Mouse (Mus musculus): Measurements from ENCODE around the gene Rpl10l. TPM values are rescaled to one million over a fixed set of nuclear protein-coding genes. Genes with fewer than 3 reads are reported as not detected.

Gene Rpl10l
- total RNA-seq (2021): not detected

DNA sequence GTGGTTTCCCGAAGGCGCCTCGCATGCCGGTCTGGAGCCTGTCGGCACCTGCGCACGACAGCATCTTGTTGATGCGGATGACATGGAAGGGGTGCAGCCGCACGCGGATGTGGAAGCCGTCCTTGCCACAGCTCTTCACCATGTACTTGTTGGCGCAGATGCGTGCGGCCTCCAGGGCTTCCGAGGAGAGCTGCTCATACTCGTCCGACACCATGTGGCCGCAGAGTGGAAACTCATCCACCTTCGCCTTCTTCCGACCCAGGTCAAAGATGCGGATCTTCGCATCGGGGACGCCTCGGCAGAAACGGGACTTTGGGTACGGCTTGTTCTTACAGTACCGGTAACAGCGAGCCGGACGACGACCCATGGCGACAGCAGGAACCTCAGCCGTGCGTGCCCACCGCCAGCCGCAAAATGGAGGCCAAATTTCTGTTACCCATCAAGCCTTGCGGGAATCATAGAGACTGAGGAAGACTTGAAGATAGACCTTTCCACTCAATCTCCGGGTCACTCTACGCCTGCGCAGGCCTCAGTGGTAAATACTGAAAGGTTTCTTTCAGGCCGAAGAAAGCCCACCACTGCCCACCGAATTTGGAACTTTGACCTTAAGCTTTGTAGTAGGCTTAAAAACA, at the start of gene Rpl10l:
TSS of gene Rpl10l (minus strand) at position 411 of the 632 bp plus-strand sequence.
- no peak for DNase-seq (ENCODE audit: low spot score)
- intact Hi-C loops (cut with DNase I): no loop called here

DNA sequence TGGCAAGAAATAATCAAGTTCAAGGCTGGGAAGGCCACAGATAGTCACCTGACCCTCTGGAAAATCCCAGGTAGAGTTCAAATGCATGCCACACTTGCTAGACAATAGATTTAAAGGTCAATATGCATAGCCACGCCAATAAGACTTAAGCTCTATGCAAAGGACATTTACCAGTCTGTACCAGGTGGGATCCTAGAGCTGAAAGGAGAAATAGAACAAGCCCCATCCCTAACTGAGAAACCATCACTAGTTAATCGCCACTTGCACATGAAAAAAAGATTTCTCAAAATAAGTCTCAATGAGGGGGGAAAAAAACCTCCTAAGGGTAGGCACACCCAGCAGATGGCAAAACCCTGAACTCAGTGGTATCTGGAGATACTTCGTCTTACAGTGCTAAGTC, 8.3 kb downstream of the Rpl10l start:
- DNase-seq (ENCODE audit: low spot score): no peak
- intact Hi-C loops (cut with DNase I): no loop called here

DNA sequence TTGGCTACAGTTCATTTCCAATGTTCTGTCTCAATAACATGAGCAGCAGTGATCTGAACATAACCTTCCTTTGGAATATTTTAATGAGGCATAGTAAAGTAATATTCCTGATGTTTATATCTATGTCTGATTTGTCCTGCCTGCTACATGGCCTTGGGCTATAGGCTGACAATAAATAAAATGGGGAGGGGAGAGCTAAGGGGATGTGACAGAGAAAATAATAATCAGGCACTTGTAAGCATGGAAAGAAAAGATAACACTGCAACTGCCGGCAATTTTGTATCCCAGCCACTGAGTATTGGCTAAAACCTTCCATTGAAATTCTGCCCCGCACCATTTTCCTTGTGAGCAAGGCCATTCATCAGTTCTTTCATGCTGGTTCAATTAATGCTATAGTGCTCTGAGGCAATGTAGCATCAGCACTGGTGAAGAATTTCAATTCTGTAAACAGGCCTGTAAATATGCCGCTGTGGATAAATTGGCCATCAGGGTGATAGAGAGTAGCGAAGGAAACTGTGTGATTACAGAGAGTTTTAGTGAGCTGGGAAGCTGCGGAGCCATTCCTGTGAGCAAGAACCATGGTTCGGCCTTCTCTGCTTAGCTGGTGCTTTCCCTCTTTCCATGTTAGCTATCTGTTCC, 38.6 kb downstream of the Rpl10l start:
- DNase-seq (ENCODE audit: low spot score): no peak
- intact Hi-C loops (cut with DNase I): no loop called here

DNA sequence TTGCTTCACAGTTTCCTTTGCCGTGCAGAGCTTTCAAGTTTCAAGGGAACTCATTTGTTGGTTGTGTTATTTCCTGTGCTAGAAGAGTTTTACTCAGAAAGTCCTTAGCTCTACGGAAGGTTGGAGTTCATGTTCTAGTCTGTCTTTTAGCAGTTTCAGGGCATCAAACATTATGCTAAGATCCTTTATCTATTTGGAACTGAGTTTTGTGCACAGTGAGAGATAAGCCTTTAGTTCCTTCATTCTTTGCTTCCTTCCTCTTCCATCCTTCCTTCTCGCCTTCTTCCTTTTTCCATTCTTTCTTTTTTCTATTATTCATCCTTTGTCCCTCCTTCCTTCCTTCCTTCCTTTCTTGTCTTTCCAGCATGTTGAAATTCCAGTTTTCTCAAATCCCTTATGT, 50.0 kb downstream of the Rpl10l start:
- no peak for DNase-seq (ENCODE audit: low spot score)
- intact Hi-C loops (cut with DNase I): no loop called here

All from heart, postnatal 25 days (tissue).